Mouse (Mus musculus): ENCODE data around the gene Mturn.

- TF ChIP-seq CTCF (conservative IDR thresholded peaks at IDR 0.05; ENCODE audit: insufficient read depth, insufficient read length, low read depth, low read length) (no peak), POLR2A (IDR thresholded peaks at IDR 0.05; ENCODE audit: low read depth, low read length) (no peak)
Measured at GRCm38 (mm10) chr6:54679686-54680085, 1.7 kb upstream of the Mturn start.

Data from kidney, adult 2 months (tissue).